Mouse (Mus musculus): Measurements from ENCODE around the gene AC170998.1. TPM values are rescaled to one million over a fixed set of nuclear protein-coding genes. Genes with fewer than 3 reads are reported as not detected.

Gene AC170998.1
- total RNA-seq, 2 experiments from 2014 or later, result 2.7 to 5.5 TPM

- TF ChIP-seq CTCF (conservative IDR thresholded peaks at IDR 0.05), result no peak
- H3K4me3 ChIP-seq, result peak overlapping the region; percentile 14; the same call in 1 of the 2 replicates
- H3K27ac ChIP-seq, result peak overlapping the region; percentile 84
- DNase-seq (ENCODE audit: low spot score in 2 of 2), result no peak
Observed at GRCm38 (mm10) chr17:28696641-28697040, 29.2 kb upstream of the AC170998.1 start.

- no peak for TF ChIP-seq CTCF (conservative IDR thresholded peaks at IDR 0.05)
- Histone ChIP-seq H3K4me3 (peak overlapping the region; percentile 14; the same call in 1 of the 2 replicates), H3K27ac (peak overlapping the region; percentile 84)
- peak in 1 of 2 experiments; percentile 52 for DNase-seq (ENCODE audit: low spot score in 2 of 2)
Observed at GRCm38 (mm10) chr17:28697290-28698195, 28.3 kb upstream of the AC170998.1 start.

- no peak for DNase-seq (ENCODE audit: low spot score in 2 of 2)
- Histone ChIP-seq H3K27ac (peak overlapping the region; percentile 84), H3K4me3 (no peak overlapping the region; the same call in 1 of the 2 replicates)
- no peak for TF ChIP-seq CTCF (conservative IDR thresholded peaks at IDR 0.05)
Observed at GRCm38 (mm10) chr17:28698245-28698644, 27.6 kb upstream of the AC170998.1 start.

- no peak for DNase-seq (ENCODE audit: low spot score in 2 of 2)
- TF ChIP-seq CTCF (conservative IDR thresholded peaks at IDR 0.05), result no peak
- H3K4me3 ChIP-seq, result no peak overlapping the region
- peak overlapping the region; percentile 84 for H3K27ac ChIP-seq
Observed at GRCm38 (mm10) chr17:28698672-28699071, 27.2 kb upstream of the AC170998.1 start.

- TF ChIP-seq CTCF (conservative IDR thresholded peaks at IDR 0.05), result no peak
- H3K4me3 ChIP-seq, result no peak overlapping the region
- DNase-seq (ENCODE audit: low spot score in 2 of 2), result no peak
Observed at GRCm38 (mm10) chr17:28699789-28700188, 26.1 kb upstream of the AC170998.1 start.

GRCm38 (mm10) chr17:28701171-28701570 is 24.7 kb upstream of the AC170998.1 start:
- no peak for TF ChIP-seq CTCF (conservative IDR thresholded peaks at IDR 0.05)
- Histone ChIP-seq H3K27ac (no peak overlapping the region), H3K4me3 (no peak overlapping the region)
- no peak for DNase-seq (ENCODE audit: low spot score in 2 of 2)

More at GRCm38 (mm10) chr17:28699789-28700188, 26.1 kb upstream of the AC170998.1 start:
- H3K27ac ChIP-seq, result no peak overlapping the region

GRCm38 (mm10) chr17:28701737-28702136 is 24.1 kb upstream of the AC170998.1 start:
- Histone ChIP-seq H3K4me3 (no peak overlapping the region), H3K27ac (no peak overlapping the region)
- TF ChIP-seq CTCF (conservative IDR thresholded peaks at IDR 0.05), result no peak
- DNase-seq (ENCODE audit: low spot score in 2 of 2), result no peak

- H3K4me3 ChIP-seq, result no peak overlapping the region
- no peak overlapping the region for H3K27ac ChIP-seq
- DNase-seq (ENCODE audit: low spot score in 2 of 2), result no peak
- TF ChIP-seq CTCF (conservative IDR thresholded peaks at IDR 0.05), result no peak
Observed at GRCm38 (mm10) chr17:28702646-28703045, 23.2 kb upstream of the AC170998.1 start.

GRCm38 (mm10) chr17:28706697-28707096 is 19.2 kb upstream of the AC170998.1 start:
- Histone ChIP-seq H3K4me3 (no peak overlapping the region), H3K27ac (peak overlapping the region; percentile 28; the same call in 1 of the 2 replicates)
- TF ChIP-seq CTCF (conservative IDR thresholded peaks at IDR 0.05), result no peak
- no peak for DNase-seq (ENCODE audit: low spot score in 2 of 2)

- DNase-seq (ENCODE audit: low spot score in 2 of 2), result no peak
- no peak for TF ChIP-seq CTCF (conservative IDR thresholded peaks at IDR 0.05)
- Histone ChIP-seq H3K4me3 (no peak overlapping the region), H3K27ac (peak overlapping the region; percentile 28)
Observed at GRCm38 (mm10) chr17:28707136-28707627, 18.7 kb upstream of the AC170998.1 start.

GRCm38 (mm10) chr17:28707816-28708215 is 18.1 kb upstream of the AC170998.1 start:
- TF ChIP-seq CTCF (conservative IDR thresholded peaks at IDR 0.05), result no peak
- peak overlapping the region; percentile 28; the same call in 1 of the 2 replicates for H3K27ac ChIP-seq
- DNase-seq (ENCODE audit: low spot score in 2 of 2), result no peak
- H3K4me3 ChIP-seq, result no peak overlapping the region

GRCm38 (mm10) chr17:28708989-28709388 is 16.9 kb upstream of the AC170998.1 start:
- Histone ChIP-seq H3K27ac (peak overlapping the region; percentile 70), H3K4me3 (no peak overlapping the region)
- no peak for TF ChIP-seq CTCF (conservative IDR thresholded peaks at IDR 0.05)
- no peak for DNase-seq (ENCODE audit: low spot score in 2 of 2)

GRCm38 (mm10) chr17:28709552-28710290 is 16.2 kb upstream of the AC170998.1 start:
- no peak for TF ChIP-seq CTCF (conservative IDR thresholded peaks at IDR 0.05)
- no peak for DNase-seq (ENCODE audit: low spot score in 2 of 2)
- Histone ChIP-seq H3K27ac (peak overlapping the region; percentile 70), H3K4me3 (no peak overlapping the region)
